Mouse (Mus musculus) gastrocnemius, postnatal 36 days (tissue): ENCODE data around the gene Kpna3. TPM values are rescaled to one million over a fixed set of nuclear protein-coding genes. Genes with fewer than 3 reads are reported as not detected.
"Not testable (repeated sequence)": the region's sequence is repeated elsewhere in the genome, so short reads cannot be mapped to it uniquely, and the experiment has no call there.

Experiments used
- DNase-seq, 2 experiments: peaks; one replicate each; pipeline ENCODE4 v3.0.0; 2022
- intact Hi-C: fragments of 180-260 bp; cut with DNase I; formaldehyde crosslinking; loops from one replicate; pipeline ENCODE4 v1.15.1; 2025
- long read RNA-seq, 2 experiments: library from polyadenylated mRNA; stranded (forward); transcript quantifications; one replicate each; pipeline ENCODE4 v2.0.0; 2021
- total RNA-seq, 2 experiments: library from RNA; stranded (reverse); gene quantifications; 2 replicates each; pipeline ENCODE4 v1.2.3; 2021

Kpna3 gene
- total RNA-seq: 100 to 1,000 TPM in 1 of 2 experiments, 10 to 100 TPM in 1; 91.9 to 102 TPM
- long read RNA-seq, experiment 1, full-length matches to known transcripts: 24 of 46 reads
- long read RNA-seq, experiment 1, partial matches to known transcripts: 3 of 46 reads
- long read RNA-seq, experiment 1, other reads (novel, unspliced or antisense): 19 of 46 reads
- long read RNA-seq, experiment 2, full-length matches to known transcripts: 34 of 44 reads
- long read RNA-seq, experiment 2, partial matches to known transcripts: 10 of 44 reads
- long read RNA-seq, experiment 2, other reads (novel, unspliced or antisense): 0 of 44 reads

- DNase-seq: peak; percentile 90 to 95
- intact Hi-C loops: loop anchor here (2.0 kb wide), 1 partner anchor 109 kb away; no protein-coding TSS in a partner anchor
Measured at GRCm38 (mm10) chr14:61439661-61440559, at the start of gene Kpna3. Gene Kpna3 (minus strand): TSS chr14:61439874.

GRCm38 (mm10) chr14:61460365-61460764, 20.7 kb upstream of the Kpna3 start:
- DNase-seq: no peak
- intact Hi-C loops: no loop called here

GRCm38 (mm10) chr14:61457468-61457867, 17.8 kb upstream of the Kpna3 start:
- no peak for DNase-seq
- intact Hi-C loops: no loop called here

- no peak for DNase-seq
- intact Hi-C loops: no loop called here
Measured at GRCm38 (mm10) chr14:61455571-61455970, 15.9 kb upstream of the Kpna3 start.

GRCm38 (mm10) chr14:61453032-61453431, 13.4 kb upstream of the Kpna3 start:
- intact Hi-C loops: no loop called here
- DNase-seq: no peak

- intact Hi-C loops: no loop called here
- DNase-seq: no peak
Measured at GRCm38 (mm10) chr14:61452481-61452880, 12.8 kb upstream of the Kpna3 start.

GRCm38 (mm10) chr14:61447775-61448174, 8.1 kb upstream of the Kpna3 start:
- peak in 1 of 2 experiments; percentile 25 for DNase-seq
- intact Hi-C loops: loop anchor here (5.0 kb wide), 1 partner anchor 45 kb away; no protein-coding TSS in a partner anchor

- intact Hi-C loops: loop anchor here (2.0 kb wide), 1 partner anchor 108 kb away; no protein-coding TSS in a partner anchor
- DNase-seq: peak in 1 of 2 experiments; percentile 28
Measured at GRCm38 (mm10) chr14:61439141-61439660, 473 bp downstream of the Kpna3 start.

GRCm38 (mm10) chr14:61438171-61438945, 1.3 kb downstream of the Kpna3 start:
- DNase-seq: no peak
- intact Hi-C loops: loop anchor here (2.0 kb wide), 1 partner anchor 108 kb away; no protein-coding TSS in a partner anchor

GRCm38 (mm10) chr14:61436866-61437265, 2.8 kb downstream of the Kpna3 start:
- intact Hi-C loops: no loop called here
- DNase-seq: no peak

- intact Hi-C loops: no loop called here
- no peak for DNase-seq
Measured at GRCm38 (mm10) chr14:61428126-61428787, 11.4 kb downstream of the Kpna3 start.

GRCm38 (mm10) chr14:61427095-61427494, 12.6 kb downstream of the Kpna3 start:
- DNase-seq, intact Hi-C loops: not testable (repeated sequence)

- intact Hi-C loops: no loop called here
- DNase-seq: no peak
Measured at GRCm38 (mm10) chr14:61425080-61425665, 14.5 kb downstream of the Kpna3 start.

- intact Hi-C loops: no loop called here
- DNase-seq: no peak
Measured at GRCm38 (mm10) chr14:61415719-61416118, 24.0 kb downstream of the Kpna3 start.

- DNase-seq: no peak
- intact Hi-C loops: no loop called here
Measured at GRCm38 (mm10) chr14:61415311-61415710, 24.4 kb downstream of the Kpna3 start.

- no peak for DNase-seq
- intact Hi-C loops: no loop called here
Measured at GRCm38 (mm10) chr14:61414808-61415207, 24.9 kb downstream of the Kpna3 start.

- intact Hi-C loops: no loop called here
Measured at GRCm38 (mm10) chr14:61414199-61414598, 25.5 kb downstream of the Kpna3 start.

GRCm38 (mm10) chr14:61413686-61414085, 26.0 kb downstream of the Kpna3 start:
- intact Hi-C loops: no loop called here

More at GRCm38 (mm10) chr14:61414199-61414598, 25.5 kb downstream of the Kpna3 start:
- no peak for DNase-seq

GRCm38 (mm10) chr14:61410020-61410419, 29.7 kb downstream of the Kpna3 start:
- intact Hi-C loops: no loop called here
- no peak for DNase-seq

More at GRCm38 (mm10) chr14:61413686-61414085, 26.0 kb downstream of the Kpna3 start:
- no peak for DNase-seq
